Mouse (Mus musculus) small intestine, adult 2 months (tissue): ENCODE results near the gene Tmem18.

Experiments used
- CTCF ChIP-seq: fragments of 200-500 bp; IDR thresholded peaks from 2 replicates; pipeline ENCODE4 v1.5.1; 2012; ENCODE audit warnings: low read depth, mild to moderate bottlenecking, control low read depth, inconsistent platforms, low read length, moderate library complexity, mixed read lengths; ENCODE audit not compliant: insufficient replicate concordance, insufficient read length; ENCODE audit errors: extremely low read depth
- POLR2A ChIP-seq: fragments of 200-500 bp; IDR thresholded peaks from 2 replicates; pipeline ENCODE4 v1.6.1; 2012; ENCODE audit warnings: low read depth, mild to moderate bottlenecking, control low read depth, inconsistent platforms, low read length, moderate library complexity

GRCm38 (mm10) chr12:30628466-30628865 is 44.2 kb downstream of the Tmem18 start:
- TF ChIP-seq CTCF, result no peak
- TF ChIP-seq POLR2A, result no peak
